Mouse (Mus musculus): ENCODE results near the gene Dcaf17. TPM values are rescaled to one million over a fixed set of nuclear protein-coding genes. Genes with fewer than 3 reads are reported as not detected.
A peak's percentile ranks its signal among the peaks of the same experiment; 100 is the strongest.

Gene Dcaf17
- polyA plus RNA-seq, 1 experiment: 13.0 TPM

DNA sequence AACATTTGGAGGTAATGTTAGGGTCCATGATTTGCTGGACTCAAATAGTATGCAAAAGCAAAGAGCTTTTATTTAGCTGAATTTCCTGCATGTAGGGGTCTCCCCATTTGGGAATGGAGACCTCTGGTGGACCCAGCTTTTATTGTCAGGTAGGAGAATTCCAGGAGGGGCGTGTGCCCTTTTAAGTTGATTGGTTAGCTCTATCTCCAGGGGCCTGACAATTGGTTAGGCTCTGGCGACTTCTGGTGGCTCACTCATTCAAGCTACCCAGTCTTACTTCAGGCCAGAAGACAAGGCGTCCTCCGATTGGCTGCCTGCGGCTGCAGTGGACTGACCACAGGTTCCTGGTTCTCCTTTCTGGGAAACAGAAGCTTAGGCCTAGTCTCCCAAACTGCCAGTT lies 28.3 kb upstream of the Dcaf17 start:
- H3K4me3 ChIP-seq (ENCODE audit: insufficient read depth, low read length): no peak overlapping the region
- H3K27ac ChIP-seq (ENCODE audit: insufficient read depth, low read depth, low read length): peak overlapping the region; percentile 53; the same call in 1 of the 2 replicates
- no peak for TF ChIP-seq POLR2A (IDR thresholded peaks at IDR 0.05; ENCODE audit: borderline replicate concordance, low read depth, low read length)
- no peak for TF ChIP-seq CTCF (IDR thresholded peaks at IDR 0.05; ENCODE audit: low read depth, low read length)
- H3K4me1 ChIP-seq (ENCODE audit: control insufficient read depth, insufficient read depth, low read length): peaks cover 20% of the 10 kb centered on the region

GRCm38 (mm10) chr2:71027631-71028030 lies 27.5 kb upstream of the Dcaf17 start:
- Histone ChIP-seq H3K27ac (ENCODE audit: insufficient read depth, low read depth, low read length) (no peak overlapping the region), H3K4me1 (ENCODE audit: control insufficient read depth, insufficient read depth, low read length) (peaks cover 29% of the 10 kb centered on the region), H3K4me3 (ENCODE audit: insufficient read depth, low read length) (no peak overlapping the region)
- TF ChIP-seq POLR2A (IDR thresholded peaks at IDR 0.05; ENCODE audit: borderline replicate concordance, low read depth, low read length): no peak
- TF ChIP-seq CTCF (IDR thresholded peaks at IDR 0.05; ENCODE audit: low read depth, low read length): no peak

GRCm38 (mm10) chr2:71030663-71031062 lies 24.5 kb upstream of the Dcaf17 start:
- no peak for TF ChIP-seq POLR2A (IDR thresholded peaks at IDR 0.05; ENCODE audit: borderline replicate concordance, low read depth, low read length)
- no peak for TF ChIP-seq CTCF (IDR thresholded peaks at IDR 0.05; ENCODE audit: low read depth, low read length)
- Histone ChIP-seq H3K27ac (ENCODE audit: insufficient read depth, low read depth, low read length) (no peak overlapping the region), H3K4me3 (ENCODE audit: insufficient read depth, low read length) (no peak overlapping the region), H3K4me1 (ENCODE audit: control insufficient read depth, insufficient read depth, low read length) (peaks cover 24% of the 10 kb centered on the region)

DNA sequence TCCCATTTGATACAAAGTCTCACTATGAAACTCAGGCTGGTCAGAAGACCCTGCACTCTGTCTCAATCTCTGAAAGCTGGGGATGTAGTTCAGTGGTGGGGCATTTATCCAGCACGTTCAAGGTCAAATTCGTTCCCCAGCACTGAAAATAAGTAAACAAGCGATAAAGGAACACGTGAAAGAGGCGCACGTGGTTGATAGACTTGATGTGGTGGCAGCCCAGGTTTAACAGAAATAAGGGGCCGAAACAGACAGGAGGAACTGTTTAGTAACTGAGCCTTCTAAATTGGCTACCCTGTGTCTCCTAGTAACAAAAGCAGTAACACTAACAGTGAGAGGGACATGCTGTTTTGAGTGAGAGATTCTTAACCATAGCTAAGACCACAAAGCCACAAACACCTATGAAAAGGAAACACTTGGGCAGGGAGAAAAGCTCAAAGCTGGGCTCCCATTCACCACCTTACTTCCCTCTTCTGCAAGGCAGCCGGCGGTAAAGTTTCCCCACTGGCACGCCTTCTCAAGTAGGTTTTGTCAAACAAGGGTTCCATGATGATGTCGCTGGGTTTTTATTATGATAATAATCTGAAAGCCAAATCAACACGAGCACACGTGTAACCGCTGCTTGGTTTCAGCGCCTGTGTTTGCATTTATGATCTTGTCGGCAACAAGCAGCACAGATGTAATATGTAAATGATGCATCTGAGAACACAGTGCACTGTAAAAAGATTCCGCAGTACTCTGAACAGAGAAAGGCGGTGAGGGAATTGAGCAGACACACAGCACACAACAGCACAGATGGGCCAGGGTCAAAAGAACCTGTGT lies 22.9 kb upstream of the Dcaf17 start:
- TF ChIP-seq POLR2A (IDR thresholded peaks at IDR 0.05; ENCODE audit: borderline replicate concordance, low read depth, low read length): no peak
- H3K4me3 ChIP-seq (ENCODE audit: insufficient read depth, low read length): no peak overlapping the region
- H3K27ac ChIP-seq (ENCODE audit: insufficient read depth, low read depth, low read length): no peak overlapping the region
- peaks cover 16% of the 10 kb centered on the region for H3K4me1 ChIP-seq (ENCODE audit: control insufficient read depth, insufficient read depth, low read length)

GRCm38 (mm10) chr2:71033014-71033413 lies 22.1 kb upstream of the Dcaf17 start:
- H3K27ac ChIP-seq (ENCODE audit: insufficient read depth, low read depth, low read length): no peak overlapping the region
- H3K4me1 ChIP-seq (ENCODE audit: control insufficient read depth, insufficient read depth, low read length): peaks cover 21% of the 10 kb centered on the region
- no peak overlapping the region for H3K4me3 ChIP-seq (ENCODE audit: insufficient read depth, low read length)
- TF ChIP-seq POLR2A (IDR thresholded peaks at IDR 0.05; ENCODE audit: borderline replicate concordance, low read depth, low read length): no peak
- no peak for TF ChIP-seq CTCF (IDR thresholded peaks at IDR 0.05; ENCODE audit: low read depth, low read length)

- no peak overlapping the region for H3K27ac ChIP-seq (ENCODE audit: insufficient read depth, low read depth, low read length)
- TF ChIP-seq CTCF (IDR thresholded peaks at IDR 0.05; ENCODE audit: low read depth, low read length): no peak
- no peak for TF ChIP-seq POLR2A (IDR thresholded peaks at IDR 0.05; ENCODE audit: borderline replicate concordance, low read depth, low read length)
Measured at GRCm38 (mm10) chr2:71033987-71034386, 21.1 kb upstream of the Dcaf17 start.

DNA sequence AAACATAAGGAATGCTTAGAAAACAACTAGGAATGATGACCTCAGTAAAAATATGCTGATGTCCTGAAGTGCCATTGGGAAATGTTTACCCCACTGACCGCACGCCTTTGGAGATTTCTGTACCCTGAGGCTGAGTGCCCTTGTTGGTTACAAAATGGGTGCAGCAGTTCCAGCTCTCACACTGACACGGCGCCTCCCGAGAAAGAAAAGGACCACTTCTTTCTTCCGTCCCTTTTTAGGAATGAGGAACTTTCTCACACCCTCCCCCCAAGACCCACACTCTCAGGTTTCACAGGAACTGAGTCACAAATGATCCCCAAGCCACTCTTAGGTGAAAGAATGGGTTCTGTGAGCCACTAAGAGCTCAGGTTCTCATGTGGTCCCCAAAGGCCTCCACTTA lies 17.7 kb upstream of the Dcaf17 start:
- Histone ChIP-seq H3K4me3 (ENCODE audit: insufficient read depth, low read length) (no peak overlapping the region), H3K4me1 (ENCODE audit: control insufficient read depth, insufficient read depth, low read length) (peaks cover 20% of the 10 kb centered on the region), H3K27ac (ENCODE audit: insufficient read depth, low read depth, low read length) (peak overlapping the region; percentile 41)
- TF ChIP-seq CTCF (IDR thresholded peaks at IDR 0.05; ENCODE audit: low read depth, low read length) (no peak), POLR2A (IDR thresholded peaks at IDR 0.05; ENCODE audit: borderline replicate concordance, low read depth, low read length) (no peak)

More at GRCm38 (mm10) chr2:71033987-71034386, 21.1 kb upstream of the Dcaf17 start:
- Histone ChIP-seq H3K4me1 (ENCODE audit: control insufficient read depth, insufficient read depth, low read length) (peaks cover 22% of the 10 kb centered on the region), H3K4me3 (ENCODE audit: insufficient read depth, low read length) (no peak overlapping the region)

DNA sequence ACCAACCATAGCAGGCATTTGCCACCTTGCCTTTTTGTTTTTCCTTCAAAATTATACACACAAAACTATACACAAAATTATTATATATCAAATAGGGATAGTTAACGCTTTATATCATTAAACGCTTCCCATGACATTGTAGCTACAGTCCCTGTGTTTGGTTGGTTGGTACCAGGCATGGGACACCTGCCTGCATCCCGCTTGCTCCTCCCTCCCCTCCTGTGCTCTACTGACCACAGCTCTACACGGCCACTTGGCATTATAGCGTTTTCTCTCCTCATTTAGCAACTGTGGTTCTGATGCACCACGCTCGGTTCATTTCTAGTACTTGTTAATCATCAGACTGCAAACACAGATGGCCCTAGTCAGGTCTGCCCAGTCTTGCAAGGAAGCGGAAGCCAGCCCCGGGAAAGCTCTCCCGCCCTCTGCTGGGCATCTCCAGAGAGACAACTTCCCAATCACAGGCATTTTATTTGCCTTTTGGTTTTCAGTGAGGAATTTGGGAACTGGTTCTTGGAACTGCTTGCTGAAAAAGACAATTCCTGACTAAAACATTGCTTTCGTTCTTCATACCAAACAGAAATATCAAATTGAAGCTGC lies 15.5 kb upstream of the Dcaf17 start:
- Histone ChIP-seq H3K4me1 (ENCODE audit: control insufficient read depth, insufficient read depth, low read length) (peaks cover 33% of the 10 kb centered on the region), H3K4me3 (ENCODE audit: insufficient read depth, low read length) (no peak overlapping the region), H3K27ac (ENCODE audit: insufficient read depth, low read depth, low read length) (no peak overlapping the region)
- TF ChIP-seq CTCF (IDR thresholded peaks at IDR 0.05; ENCODE audit: low read depth, low read length) (peak; percentile 57; the same call in 1 of the 2 replicates), POLR2A (IDR thresholded peaks at IDR 0.05; ENCODE audit: borderline replicate concordance, low read depth, low read length) (no peak)

DNA sequence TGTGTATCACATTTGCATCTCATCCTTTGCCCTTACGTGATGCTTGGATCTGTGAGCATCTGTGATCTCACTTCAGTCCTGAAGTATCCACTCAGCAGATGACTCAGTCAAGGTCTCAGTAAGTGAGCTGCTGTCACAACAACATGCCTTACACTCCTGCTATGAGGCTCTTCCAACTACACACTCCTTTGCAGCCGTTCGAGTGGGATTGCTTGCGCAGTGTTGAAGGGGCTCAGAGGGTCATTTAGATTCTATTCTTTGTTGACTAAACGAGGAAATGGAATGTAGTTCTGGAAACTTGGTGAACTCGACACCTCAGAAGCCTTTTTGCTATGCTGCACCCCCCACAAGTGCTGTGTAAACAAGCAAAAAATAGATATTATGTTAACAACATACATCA lies 9.0 kb upstream of the Dcaf17 start:
- TF ChIP-seq POLR2A (IDR thresholded peaks at IDR 0.05; ENCODE audit: borderline replicate concordance, low read depth, low read length): no peak
- TF ChIP-seq CTCF (IDR thresholded peaks at IDR 0.05; ENCODE audit: low read depth, low read length): no peak
- H3K27ac ChIP-seq (ENCODE audit: insufficient read depth, low read depth, low read length): no peak overlapping the region
- no peak overlapping the region for H3K4me3 ChIP-seq (ENCODE audit: insufficient read depth, low read length)
- peaks cover 31% of the 10 kb centered on the region for H3K4me1 ChIP-seq (ENCODE audit: control insufficient read depth, insufficient read depth, low read length)

GRCm38 (mm10) chr2:71046751-71047320 lies 8.3 kb upstream of the Dcaf17 start:
- TF ChIP-seq POLR2A (IDR thresholded peaks at IDR 0.05; ENCODE audit: borderline replicate concordance, low read depth, low read length): no peak
- TF ChIP-seq CTCF (IDR thresholded peaks at IDR 0.05; ENCODE audit: low read depth, low read length): no peak
- H3K27ac ChIP-seq (ENCODE audit: insufficient read depth, low read depth, low read length): no peak overlapping the region
- peaks cover 26% of the 10 kb centered on the region for H3K4me1 ChIP-seq (ENCODE audit: control insufficient read depth, insufficient read depth, low read length)
- H3K4me3 ChIP-seq (ENCODE audit: insufficient read depth, low read length): no peak overlapping the region

Measured in bone marrow macrophage, adult 2 months (primary cell).